Comparison of ENCODE assay signal across 21 mouse cellular contexts in the genomic region with DNA sequence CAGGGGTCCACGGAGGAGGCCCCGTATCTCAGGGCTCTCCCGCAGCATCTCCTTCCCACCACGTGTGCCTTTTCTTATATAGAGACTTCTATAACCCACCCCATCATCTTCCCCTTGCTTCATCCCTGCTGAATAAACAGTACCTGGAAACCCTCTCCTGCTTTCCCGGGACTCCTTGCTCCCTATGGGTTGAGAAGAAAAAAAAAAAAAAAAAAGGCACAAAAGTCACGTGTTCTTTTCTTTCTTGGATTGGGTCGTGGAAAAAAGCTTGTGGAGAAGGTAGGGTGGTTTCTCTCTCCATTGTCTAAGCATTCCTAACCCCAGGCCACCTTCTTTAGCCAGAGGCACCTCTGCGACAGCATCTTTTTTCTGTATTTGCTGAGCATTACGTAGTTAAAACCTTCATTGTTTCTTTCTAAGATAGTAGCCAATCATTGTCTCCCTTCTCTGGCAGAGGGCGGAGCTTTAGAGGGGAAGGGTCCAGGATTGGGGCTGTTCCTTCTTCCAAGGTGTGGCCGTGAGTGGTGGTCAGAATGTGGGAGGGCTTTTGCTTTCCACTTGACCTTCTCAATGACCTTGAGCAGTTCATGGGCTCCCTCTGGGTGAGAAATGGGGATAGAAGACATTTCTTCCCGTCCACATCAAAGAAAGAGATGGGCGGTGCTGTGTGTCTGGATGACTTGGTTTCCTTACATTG.
DNase-seq lines count a peak whose midpoint lies in the region; TF ChIP-seq lines count a peak whose summit lies in the region.
"Had no signal": no experiment of that assay in that cellular context is flagged by ENCODE, and none has a peak within 500 bp of the region (broad histone marks: within the 10 kb centered on the region; RNA-seq: fewer than 3 reads in every experiment).

No protein-coding gene starts in this region.

- H3K27me3 ChIP-seq in E14TG2a.4 (ENCODE audit: insufficient read depth, low read length) = peaks cover 4% of the 10 kb centered on the region; the same call in 1 of the 2 replicates
- H3K27me3 ChIP-seq: embryonic facial prominence, embryonic 12.5 days; forebrain, embryonic 13.5 days; forebrain, embryonic 15.5 days had no signal

- peaks cover 12% of the 10 kb centered on the region; the same call in 1 of the 2 replicates for H3K9me3 ChIP-seq in E14TG2a.4 (ENCODE audit: low read length)
- H3K9me3 ChIP-seq: embryonic facial prominence, embryonic 12.5 days; forebrain, embryonic 13.5 days had no signal

- no peak for TF ChIP-seq CTCF in E14TG2a.4 (conservative IDR thresholded peaks at IDR 0.05; ENCODE audit: low read length)
- no peak for TF ChIP-seq CTCF in lung, adult 2 months (IDR thresholded peaks at IDR 0.05; ENCODE audit: insufficient read depth, low read length)

- H3K4me3 ChIP-seq in E14TG2a.4 (replicated peaks; ENCODE audit: low read length) = peak overlapping the region; percentile 27; the same call in 1 of the 2 replicates
- no peak overlapping the region for H3K4me3 ChIP-seq in lung, adult 2 months (replicated peaks; ENCODE audit: extremely low read depth, low read depth, low read length)
- H3K4me3 ChIP-seq: embryonic facial prominence, embryonic 10.5 days; embryonic facial prominence, embryonic 12.5 days; forebrain, embryonic 13.5 days; forebrain, embryonic 15.5 days had no signal

- no peak for TF ChIP-seq POLR2A in lung, adult 2 months (IDR thresholded peaks at IDR 0.05; ENCODE audit: borderline replicate concordance, extremely low read depth, low read depth, low read length)

- H3K36me3 ChIP-seq in E14TG2a.4 (ENCODE audit: insufficient read depth, low read length) = no peaks in the 10 kb centered on the region
- H3K36me3 ChIP-seq: embryonic facial prominence, embryonic 10.5 days; embryonic facial prominence, embryonic 12.5 days; forebrain, embryonic 15.5 days; G1E had no signal

- DNase-seq in ES-CJ7 (ENCODE audit: low read depth, low spot score) (peak; percentile 78), R1 (ENCODE audit: low read depth, low spot score) (peak; percentile 84)
- DNase-seq in kidney, postnatal 25 days = no peak
- DNase-seq in gastrocnemius, adult 8-10 months (ENCODE audit: low spot score in 2 of 2) = no peak
- no peak for DNase-seq in lung, adult 2 months
- DNase-seq: adrenal gland, adult 8-10 months; adrenal gland, postnatal 14 days; adrenal gland, postnatal 36 days; B cell, adult 2 months; cerebellum, adult 11-12 months; cerebellum, adult 2 months; cerebellum, adult 9-10 months; cerebellum, postnatal 10 days; cerebellum, postnatal 25 days; forebrain, postnatal 0 days had no signal

- WGBS in lung, adult 2 months = 61% methylated on average over 13 of the region's 13 CpGs

- H3K4me1 ChIP-seq in E14TG2a.4 (replicated peaks; ENCODE audit: low read depth, low read length) = peaks cover 22% of the 10 kb centered on the region
- no peaks in the 10 kb centered on the region for H3K4me1 ChIP-seq in lung, adult 2 months (ENCODE audit: control insufficient read depth, insufficient read depth, low read length)
- H3K4me1 ChIP-seq: embryonic facial prominence, embryonic 10.5 days; embryonic facial prominence, embryonic 12.5 days had no signal

Comparison
In these comparisons a context has a peak if more than half of its experiments do, and no peak if none do; other contexts are left out.
1. DNase-seq: peak in ES-CJ7 (single experiment) and R1 (single experiment); none in kidney, postnatal 25 days (0 of 2), gastrocnemius, adult 8-10 months (0 of 2) and lung, adult 2 months (single experiment).